Mouse (Mus musculus): ENCODE measurements around the gene Pigk.
A peak's percentile ranks its signal among the peaks of the same experiment; 100 is the strongest.
"Not testable (repeated sequence)": the region's sequence is repeated elsewhere in the genome, so short reads cannot be mapped to it uniquely, and the experiment has no call there.

Pigk gene

GRCm38 (mm10) chr3:152767485-152767884 is 53.6 kb downstream of the Pigk start:
- DNase-seq (ENCODE audit: low spot score), result no peak

DNA sequence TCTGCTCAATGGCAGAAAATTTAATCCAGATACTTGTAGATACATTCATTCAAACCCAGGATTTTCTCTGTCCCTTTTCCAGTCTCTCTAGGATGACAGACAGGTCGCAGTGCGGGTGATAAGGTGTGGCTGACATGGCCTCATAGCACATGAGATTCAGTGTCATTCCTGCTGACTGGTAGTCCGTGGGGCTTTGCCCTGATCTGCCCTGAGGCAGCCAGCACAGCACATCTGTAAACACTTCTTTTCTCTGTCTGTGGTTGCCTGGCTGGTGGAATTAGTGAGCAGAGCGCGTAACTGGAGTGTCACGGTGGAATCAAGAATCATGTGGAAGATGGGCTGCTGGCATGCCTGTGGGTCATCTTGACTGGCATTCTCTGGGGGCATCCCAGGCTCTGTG is 56.2 kb downstream of the Pigk start:
- no peak for DNase-seq (ENCODE audit: low spot score)

DNA sequence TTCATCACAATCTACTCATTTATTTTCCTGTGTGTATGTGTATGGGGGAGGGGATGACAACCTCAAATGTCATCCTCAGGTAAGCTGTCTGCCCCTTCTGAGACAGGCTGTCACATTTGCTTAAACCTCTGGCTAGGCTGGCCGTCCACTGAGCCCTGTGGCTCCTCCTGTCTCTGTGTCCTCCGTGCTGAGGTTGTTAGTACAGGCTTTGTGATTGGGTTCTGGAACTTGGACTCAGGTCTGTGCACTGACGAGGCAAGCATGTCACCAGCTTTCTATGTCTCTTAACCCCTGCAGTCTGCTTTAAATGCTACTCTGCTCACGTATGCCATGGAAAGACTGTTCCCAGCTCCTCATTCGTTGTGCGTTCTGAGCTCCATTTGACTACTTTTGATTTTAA is 62.5 kb downstream of the Pigk start:
- DNase-seq (ENCODE audit: low spot score), result no peak

GRCm38 (mm10) chr3:152776872-152777540 is 63.1 kb downstream of the Pigk start:
- DNase-seq (ENCODE audit: low spot score), result no peak

GRCm38 (mm10) chr3:152779819-152780218 is 65.9 kb downstream of the Pigk start:
- DNase-seq (ENCODE audit: low spot score), result no peak

GRCm38 (mm10) chr3:152783792-152784191 is 69.9 kb downstream of the Pigk start:
- DNase-seq (ENCODE audit: low spot score), result no peak

GRCm38 (mm10) chr3:152784353-152784752 is 70.5 kb downstream of the Pigk start:
- not testable (repeated sequence) for DNase-seq (ENCODE audit: low spot score)

- not testable (repeated sequence) for DNase-seq (ENCODE audit: low spot score)
Measured at GRCm38 (mm10) chr3:152788301-152788953, 74.5 kb downstream of the Pigk start.

- DNase-seq (ENCODE audit: low spot score), result no peak
Measured at GRCm38 (mm10) chr3:152792601-152793000, 78.7 kb downstream of the Pigk start.

- DNase-seq (ENCODE audit: low spot score), result no peak
Measured at GRCm38 (mm10) chr3:152793006-152793405, 79.1 kb downstream of the Pigk start.

DNA sequence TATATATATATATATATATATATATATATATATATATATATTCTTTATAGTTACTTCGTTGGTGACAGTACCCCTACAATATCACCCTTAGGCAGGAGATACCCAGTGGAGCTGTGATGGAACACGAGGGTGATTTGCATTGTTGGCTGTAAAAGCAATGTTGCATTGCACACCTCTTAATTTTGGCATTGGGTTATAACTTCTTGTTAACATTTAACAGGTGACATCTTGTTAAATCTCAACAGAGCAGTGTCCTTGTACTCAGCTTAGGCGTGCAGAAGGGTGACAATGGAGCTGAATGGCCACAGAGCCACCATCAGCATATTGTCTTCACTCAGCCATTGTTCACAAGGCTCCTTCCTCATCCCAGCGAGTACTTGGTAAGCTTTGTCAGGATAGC is 82.3 kb downstream of the Pigk start:
- DNase-seq (ENCODE audit: low spot score), result no peak

GRCm38 (mm10) chr3:152797354-152797753 is 83.5 kb downstream of the Pigk start:
- DNase-seq (ENCODE audit: low spot score), result no peak

DNA sequence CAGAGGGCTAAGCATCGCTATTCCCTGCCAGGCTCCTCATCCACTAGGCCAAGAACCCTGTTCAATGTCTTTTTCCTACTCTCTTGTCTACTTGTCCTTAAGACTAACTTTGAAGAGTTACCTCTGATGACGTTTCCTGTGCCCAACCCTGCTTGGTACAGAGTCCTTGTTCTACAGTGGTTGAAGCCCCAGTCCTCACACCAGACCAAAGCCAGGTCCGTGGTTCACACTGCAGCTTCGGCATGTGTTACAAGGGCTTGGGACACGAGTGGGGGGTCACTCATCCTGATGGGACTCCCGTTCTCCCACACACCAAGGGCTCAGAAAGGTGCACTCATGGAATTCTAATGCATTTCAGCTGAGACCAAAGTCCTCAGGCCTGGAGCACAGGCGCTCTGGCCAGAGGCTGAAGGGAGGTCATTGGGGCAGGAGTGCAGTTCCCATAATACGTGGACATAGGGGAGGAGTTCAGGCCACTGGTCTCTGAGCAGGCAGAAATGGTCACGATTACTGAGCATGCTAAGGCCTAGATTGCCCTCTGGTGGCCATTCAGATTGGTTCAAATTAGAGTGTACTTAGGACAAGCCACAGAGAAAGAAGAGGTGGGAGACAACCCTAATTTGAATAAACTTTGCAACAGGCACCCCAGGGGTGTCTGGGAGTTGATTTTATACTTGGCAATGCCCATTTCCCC is 86.0 kb downstream of the Pigk start:
- no peak for DNase-seq (ENCODE audit: low spot score)

- no peak for DNase-seq (ENCODE audit: low spot score)
Measured at GRCm38 (mm10) chr3:152813905-152814304, 100.0 kb downstream of the Pigk start.

DNA sequence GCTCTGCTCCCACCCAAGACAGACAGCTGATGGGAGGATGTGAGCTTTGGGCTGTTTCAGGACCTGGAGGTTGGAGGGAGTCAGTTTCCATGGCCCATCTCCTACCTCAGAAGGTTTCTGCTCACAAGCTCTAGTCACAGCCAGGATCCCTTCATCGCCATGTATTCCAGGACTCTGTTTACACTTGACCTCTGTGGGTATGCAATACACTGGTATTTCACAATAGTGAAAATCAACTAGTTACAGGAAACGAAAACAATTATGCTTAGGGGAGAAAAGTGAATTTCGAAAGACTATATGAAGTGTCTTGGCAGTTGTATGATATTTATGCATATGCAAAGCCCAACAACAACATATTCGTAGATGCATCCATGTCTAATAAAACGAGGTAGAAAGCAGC is 101.2 kb downstream of the Pigk start:
- no peak for DNase-seq (ENCODE audit: low spot score)

- no peak for DNase-seq (ENCODE audit: low spot score)
Measured at GRCm38 (mm10) chr3:152820406-152820805, 106.5 kb downstream of the Pigk start.

- no peak for DNase-seq (ENCODE audit: low spot score)
Measured at GRCm38 (mm10) chr3:152821202-152821601, 107.3 kb downstream of the Pigk start.

GRCm38 (mm10) chr3:152831377-152831776 is 117.5 kb downstream of the Pigk start:
- no peak for DNase-seq (ENCODE audit: low spot score)

- no peak for DNase-seq (ENCODE audit: low spot score)
Measured at GRCm38 (mm10) chr3:152831974-152832373, 118.1 kb downstream of the Pigk start.

- DNase-seq (ENCODE audit: low spot score), result no peak
Measured at GRCm38 (mm10) chr3:152832436-152832835, 118.5 kb downstream of the Pigk start.

GRCm38 (mm10) chr3:152837407-152837806 is 123.5 kb downstream of the Pigk start:
- no peak for DNase-seq (ENCODE audit: low spot score)

- peak; percentile 64 for DNase-seq (ENCODE audit: low spot score)
Measured at GRCm38 (mm10) chr3:152837938-152838337, 124.0 kb downstream of the Pigk start.

DNA sequence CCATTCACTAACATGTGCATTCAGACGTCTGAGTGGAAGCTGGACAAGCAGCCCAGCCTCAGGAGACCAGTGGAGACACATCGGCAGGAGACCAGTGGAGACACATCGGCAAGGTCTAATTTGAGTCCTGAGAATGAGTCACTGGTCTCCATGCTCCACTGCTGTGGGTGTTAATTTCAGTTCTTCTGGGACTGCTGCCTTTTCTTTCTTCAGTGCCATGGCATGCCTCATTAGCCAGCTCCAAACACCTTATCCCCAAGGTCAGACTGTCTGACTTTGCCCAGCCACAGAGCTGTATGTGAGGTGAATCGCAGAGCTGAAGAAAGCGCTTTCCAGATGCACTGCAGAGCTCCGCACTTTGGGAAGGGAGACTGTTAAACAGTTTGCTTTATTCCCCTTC is 127.4 kb downstream of the Pigk start:
- no peak for DNase-seq (ENCODE audit: low spot score)
